Mouse (Mus musculus): Measurements from ENCODE around the gene Olfr1499. TPM values are rescaled to one million over a fixed set of nuclear protein-coding genes. Genes with fewer than 3 reads are reported as not detected.

Gene Olfr1499
- polyA plus RNA-seq, 1 experiment from 2014 or later, result not detected

DNA sequence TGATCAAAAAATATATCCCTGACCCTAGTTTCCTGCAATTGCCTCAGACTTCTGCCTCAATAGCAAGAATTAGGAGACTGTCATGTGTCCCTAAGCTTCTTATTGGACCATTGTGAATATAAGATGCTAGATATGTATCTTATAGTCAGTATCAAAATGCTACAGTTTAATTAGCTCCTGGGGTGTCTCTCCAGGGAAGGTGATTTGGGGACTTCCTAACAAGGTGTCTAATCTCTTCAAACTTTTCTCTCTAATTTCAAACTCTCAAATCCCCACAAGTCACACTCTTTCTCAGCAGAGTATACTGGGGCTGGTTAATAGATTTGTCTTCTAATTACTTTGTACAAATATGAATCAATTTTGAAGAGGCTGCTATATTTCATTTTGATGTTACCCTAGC is 21.1 kb downstream of the Olfr1499 start, which contains the start of gene Olfr1497:
Gene Olfr1497 (minus strand): TSS at position 101 of the 400 bp plus-strand sequence.
- Histone ChIP-seq H3K4me1 (ENCODE audit: control insufficient read depth, insufficient read depth, low read length) (no peaks in the 10 kb centered on the region), H3K4me3 (ENCODE audit: low read depth, low read length) (no peak within 1 kb of the TSS), H3K9me3 (ENCODE audit: control insufficient read depth, low read depth, low read length) (no peaks in the 10 kb centered on the region), H3K36me3 (ENCODE audit: control insufficient read depth, insufficient read depth, low read length) (no peaks in the 10 kb centered on the region), H3K9ac (replicated peaks; ENCODE audit: low read depth, low read length) (no peak within 1 kb of the TSS), H3K4me2 (replicated peaks; ENCODE audit: low read depth, low read length) (no peak within 1 kb of the TSS), H3K27ac (ENCODE audit: low read length) (no peak within 1 kb of the TSS), H3K27me3 (ENCODE audit: control insufficient read depth, insufficient read depth, low read length) (no peaks in the 10 kb centered on the region)
- ATAC-seq (ENCODE audit: insufficient number of reproducible peaks, insufficient read depth, low FRiP score, low read depth), result no peak

DNA sequence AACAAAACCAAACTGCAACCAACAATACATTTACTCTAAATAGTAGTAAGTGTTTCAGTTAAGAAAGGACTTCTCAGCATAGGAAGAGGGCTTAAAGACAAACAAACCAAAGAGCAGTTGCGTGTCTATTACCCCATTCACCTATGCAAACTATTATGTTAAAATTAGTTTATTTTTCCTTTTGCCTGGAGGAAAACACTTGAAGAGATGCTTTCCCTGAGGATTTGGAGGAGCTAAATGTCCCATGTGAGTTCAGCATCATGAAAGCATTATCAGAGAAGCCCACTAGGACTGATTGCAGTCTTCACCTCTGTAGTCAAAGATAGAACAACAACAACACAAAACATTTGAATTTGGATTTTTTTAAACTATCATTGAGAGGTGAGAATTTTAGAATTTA is 41.7 kb downstream of the Olfr1499 start, which contains the start of gene Olfr1496:
Gene Olfr1496 (plus strand): TSS at position 301 of the 400 bp plus-strand sequence.
- H3K27me3 ChIP-seq (ENCODE audit: control insufficient read depth, insufficient read depth, low read length), result no peaks in the 10 kb centered on the region
- ATAC-seq (ENCODE audit: insufficient number of reproducible peaks, insufficient read depth, low FRiP score, low read depth), result no peak
- H3K36me3 ChIP-seq (ENCODE audit: control insufficient read depth, insufficient read depth, low read length), result no peaks in the 10 kb centered on the region

DNA sequence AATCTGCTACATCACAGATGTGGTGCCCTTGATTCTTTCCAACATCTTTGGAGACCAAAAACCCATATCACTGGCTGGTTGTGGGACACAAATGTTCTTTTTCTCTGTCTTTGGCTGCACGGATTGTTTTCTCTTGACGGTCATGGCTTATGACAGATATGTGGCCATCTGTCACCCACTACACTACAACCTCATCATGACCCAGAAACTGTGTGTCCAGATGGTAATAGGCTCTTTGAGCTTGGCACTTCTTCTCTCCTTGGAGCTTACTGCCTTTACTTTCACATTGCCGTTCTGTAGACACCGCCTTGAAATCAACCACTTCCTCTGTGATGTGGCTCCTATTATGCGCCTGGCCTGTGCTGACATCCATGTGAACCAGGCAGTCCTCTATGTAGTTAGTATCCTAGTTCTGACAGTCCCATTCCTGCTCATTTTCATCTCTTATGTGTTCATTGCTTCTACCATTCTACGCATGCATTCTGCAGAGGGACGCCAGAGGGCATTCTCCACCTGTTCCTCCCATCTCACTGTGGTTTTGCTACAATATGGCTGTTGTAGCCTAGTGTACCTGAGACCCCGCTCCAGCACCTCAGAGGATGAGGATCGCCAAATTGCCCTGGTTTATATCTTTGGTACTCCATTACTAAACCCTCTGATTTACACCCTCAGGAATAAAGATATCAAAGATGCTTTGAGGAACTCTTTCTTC is 50.5 kb downstream of the Olfr1499 start:
- Histone ChIP-seq H3K27ac (ENCODE audit: low read length) (no peak overlapping the region), H3K9ac (replicated peaks; ENCODE audit: low read depth, low read length) (no peak overlapping the region), H3K36me3 (ENCODE audit: control insufficient read depth, insufficient read depth, low read length) (no peaks in the 10 kb centered on the region), H3K4me1 (ENCODE audit: control insufficient read depth, insufficient read depth, low read length) (no peaks in the 10 kb centered on the region), H3K9me3 (ENCODE audit: control insufficient read depth, low read depth, low read length) (no peaks in the 10 kb centered on the region), H3K27me3 (ENCODE audit: control insufficient read depth, insufficient read depth, low read length) (no peaks in the 10 kb centered on the region), H3K4me2 (replicated peaks; ENCODE audit: low read depth, low read length) (no peak overlapping the region), H3K4me3 (ENCODE audit: low read depth, low read length) (no peak overlapping the region)
- WGBS, result 88% methylated on average over 9 of the region's 9 CpGs
- ATAC-seq (ENCODE audit: insufficient number of reproducible peaks, insufficient read depth, low FRiP score, low read depth), result no peak

More for the DNA sequence above, 41.7 kb downstream of the Olfr1499 start, which contains the start of gene Olfr1496:
- Histone ChIP-seq H3K9me3 (ENCODE audit: control insufficient read depth, low read depth, low read length) (no peaks in the 10 kb centered on the region), H3K4me3 (ENCODE audit: low read depth, low read length) (no peak within 1 kb of the TSS), H3K4me2 (replicated peaks; ENCODE audit: low read depth, low read length) (no peak within 1 kb of the TSS), H3K27ac (ENCODE audit: low read length) (no peak within 1 kb of the TSS), H3K4me1 (ENCODE audit: control insufficient read depth, insufficient read depth, low read length) (no peaks in the 10 kb centered on the region), H3K9ac (replicated peaks; ENCODE audit: low read depth, low read length) (no peak within 1 kb of the TSS)
- 78% methylated on average over 1 of the region's 1 CpGs for WGBS

DNA sequence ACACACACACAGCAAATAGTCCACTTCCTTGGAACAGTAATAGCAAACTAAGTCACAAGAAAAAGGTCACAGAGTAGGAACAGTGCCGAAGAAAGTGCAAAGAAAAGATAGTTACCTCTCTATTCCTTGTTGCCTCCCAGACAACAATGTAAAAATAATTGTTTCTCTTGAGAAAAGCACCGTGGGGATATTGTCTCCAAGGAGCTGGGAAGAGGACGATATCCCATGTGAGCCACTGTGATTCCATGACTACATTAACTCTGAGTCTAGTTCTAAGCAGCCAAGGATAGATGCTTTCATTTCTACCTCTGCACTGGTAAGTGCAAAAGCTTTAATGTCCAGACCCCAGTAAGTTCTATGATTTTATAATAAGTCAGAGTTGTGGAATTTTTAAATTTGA is 54.9 kb downstream of the Olfr1499 start, which contains the start of gene Olfr1495:
Gene Olfr1495 (plus strand): TSS at position 301 of the 400 bp plus-strand sequence.
- WGBS, result 87% methylated on average over 3 of the region's 3 CpGs
- no peak for ATAC-seq (ENCODE audit: insufficient number of reproducible peaks, insufficient read depth, low FRiP score, low read depth)

More for the DNA sequence above, 54.9 kb downstream of the Olfr1499 start, which contains the start of gene Olfr1495:
- Histone ChIP-seq H3K36me3 (ENCODE audit: control insufficient read depth, insufficient read depth, low read length) (no peaks in the 10 kb centered on the region), H3K4me2 (replicated peaks; ENCODE audit: low read depth, low read length) (no peak within 1 kb of the TSS), H3K4me3 (ENCODE audit: low read depth, low read length) (no peak within 1 kb of the TSS), H3K27me3 (ENCODE audit: control insufficient read depth, insufficient read depth, low read length) (no peaks in the 10 kb centered on the region), H3K4me1 (ENCODE audit: control insufficient read depth, insufficient read depth, low read length) (no peaks in the 10 kb centered on the region), H3K9me3 (ENCODE audit: control insufficient read depth, low read depth, low read length) (no peaks in the 10 kb centered on the region), H3K9ac (replicated peaks; ENCODE audit: low read depth, low read length) (no peak within 1 kb of the TSS), H3K27ac (ENCODE audit: low read length) (no peak within 1 kb of the TSS)

Other genes with a start within 250 kb of the Olfr1499 start
- not detected in 2 replicates for gene Olfr1484, start 235.9 kb downstream of the Olfr1499 start, polyA plus RNA-seq (2014; fragmentation: Nextera tagmentation; extraction: Ambion mirVana)
- not detected in 2 replicates for gene Olfr1487, start 202.1 kb downstream of the Olfr1499 start, polyA plus RNA-seq (2014; fragmentation: Nextera tagmentation; extraction: Ambion mirVana)
- gene Olfr1489, start 187.8 kb downstream of the Olfr1499 start, polyA plus RNA-seq (2014; fragmentation: Nextera tagmentation; extraction: Ambion mirVana), result not detected in 2 replicates
- gene Olfr1490, start 168.4 kb downstream of the Olfr1499 start, polyA plus RNA-seq (2014; fragmentation: Nextera tagmentation; extraction: Ambion mirVana), result not detected in 2 replicates
- not detected in 2 replicates for gene Olfr1491, start 122.2 kb downstream of the Olfr1499 start, polyA plus RNA-seq (2014; fragmentation: Nextera tagmentation; extraction: Ambion mirVana)
- gene Olfr1493-ps1, start 96.2 kb downstream of the Olfr1499 start, polyA plus RNA-seq (2014; fragmentation: Nextera tagmentation; extraction: Ambion mirVana), result not detected in 2 replicates
- not detected in 2 replicates for gene Olfr1494, start 79.7 kb downstream of the Olfr1499 start, polyA plus RNA-seq (2014; fragmentation: Nextera tagmentation; extraction: Ambion mirVana)
- not detected in 2 replicates for gene Olfr1495, start 54.8 kb downstream of the Olfr1499 start, polyA plus RNA-seq (2014; fragmentation: Nextera tagmentation; extraction: Ambion mirVana)
- not detected in 2 replicates for gene Olfr1496, start 41.6 kb downstream of the Olfr1499 start, polyA plus RNA-seq (2014; fragmentation: Nextera tagmentation; extraction: Ambion mirVana)
- not detected in 2 replicates for gene Olfr1497, start 21.2 kb downstream of the Olfr1499 start, polyA plus RNA-seq (2014; fragmentation: Nextera tagmentation; extraction: Ambion mirVana)
- gene Olfr1500, start 11.0 kb upstream of the Olfr1499 start, polyA plus RNA-seq (2014; fragmentation: Nextera tagmentation; extraction: Ambion mirVana), result not detected in 2 replicates
- not detected in 2 replicates for gene Olfr1501, start 31.2 kb upstream of the Olfr1499 start, polyA plus RNA-seq (2014; fragmentation: Nextera tagmentation; extraction: Ambion mirVana)
- not detected in 2 replicates for gene Olfr1502, start 42.3 kb upstream of the Olfr1499 start, polyA plus RNA-seq (2014; fragmentation: Nextera tagmentation; extraction: Ambion mirVana)
- gene Olfr1504, start 78.5 kb upstream of the Olfr1499 start, polyA plus RNA-seq (2014; fragmentation: Nextera tagmentation; extraction: Ambion mirVana), result not detected in 2 replicates
- not detected in 2 replicates for gene Olfr1505, start 94.1 kb upstream of the Olfr1499 start, polyA plus RNA-seq (2014; fragmentation: Nextera tagmentation; extraction: Ambion mirVana)